Comparison of ENCODE assay signal across 11 mouse cellular contexts in genomic region chr10:75116842-75117457, GRCm38 (mm10). TPM values are rescaled to one million over a fixed set of nuclear protein-coding genes. Genes with fewer than 3 reads are reported as not detected.
DNase-seq lines count a peak whose midpoint lies in the region; ATAC-seq and TF ChIP-seq lines count a peak whose summit lies in the region.
"Had no signal": no experiment of that assay in that cellular context is flagged by ENCODE, and none has a peak within 500 bp of the region (broad histone marks: within the 10 kb centered on the region; RNA-seq: fewer than 3 reads in every experiment).

No protein-coding gene starts in this region.

- H3K9ac ChIP-seq in limb, embryonic 15.5 days, result no peak overlapping the region
- H3K9ac ChIP-seq in midbrain, postnatal 0 days (replicated peaks; ENCODE audit: low read length, poor library complexity, severe bottlenecking), result no peak overlapping the region

- H3K27ac ChIP-seq in heart, embryonic 10.5 days, result 0 out of 2 replicates have a peak overlapping the region, but pooled peaks have one; percentile 39
- peak overlapping the region; percentile 77 for H3K27ac ChIP-seq in limb, embryonic 15.5 days
- H3K27ac ChIP-seq in midbrain, postnatal 0 days (ENCODE audit: low read depth, low read length), result no peak overlapping the region
- H3K27ac ChIP-seq in forebrain, embryonic 10.5 days, result no peak overlapping the region
- H3K27ac ChIP-seq: macrophage had no signal

- no peaks in the 10 kb centered on the region for H3K9me3 ChIP-seq in heart, embryonic 10.5 days
- no peaks in the 10 kb centered on the region for H3K9me3 ChIP-seq in limb, embryonic 15.5 days
- H3K9me3 ChIP-seq in midbrain, postnatal 0 days (ENCODE audit: low read length), result no peaks in the 10 kb centered on the region
- H3K9me3 ChIP-seq in forebrain, embryonic 10.5 days, result no peaks in the 10 kb centered on the region

- no peak for TF ChIP-seq CTCF in midbrain, postnatal 0 days (IDR thresholded peaks at IDR 0.05)

- H3K4me3 ChIP-seq in heart, embryonic 10.5 days, result no peak overlapping the region
- H3K4me3 ChIP-seq in limb, embryonic 15.5 days, result no peak overlapping the region
- no peak overlapping the region for H3K4me3 ChIP-seq in midbrain, postnatal 0 days (ENCODE audit: low read depth, low read length)
- H3K4me3 ChIP-seq in forebrain, embryonic 10.5 days, result no peak overlapping the region

- H3K4me1 ChIP-seq in heart, embryonic 10.5 days, result peaks cover 56% of the 10 kb centered on the region
- peaks cover 71% of the 10 kb centered on the region for H3K4me1 ChIP-seq in limb, embryonic 15.5 days
- H3K4me1 ChIP-seq in midbrain, postnatal 0 days (ENCODE audit: insufficient read depth, low read length), result peaks cover 5% of the 10 kb centered on the region; the same call in 1 of the 2 replicates
- H3K4me1 ChIP-seq in forebrain, embryonic 10.5 days, result peaks cover 36% of the 10 kb centered on the region

- 0 out of 2 replicates have a peak overlapping the region, but pooled peaks have one; percentile 1 for H3K4me2 ChIP-seq in limb, embryonic 15.5 days
- H3K4me2 ChIP-seq in midbrain, postnatal 0 days (ENCODE audit: low read depth, low read length, poor library complexity, severe bottlenecking), result no peak overlapping the region

- no peaks in the 10 kb centered on the region for H3K36me3 ChIP-seq in heart, embryonic 10.5 days
- no peaks in the 10 kb centered on the region for H3K36me3 ChIP-seq in limb, embryonic 15.5 days
- H3K36me3 ChIP-seq in midbrain, postnatal 0 days (ENCODE audit: insufficient read depth, low read length), result no peaks in the 10 kb centered on the region
- peaks cover 8% of the 10 kb centered on the region; the same call in 1 of the 2 replicates for H3K36me3 ChIP-seq in forebrain, embryonic 10.5 days (replicated peaks)

- peaks cover 7% of the 10 kb centered on the region; the same call in 1 of the 2 replicates for H3K27me3 ChIP-seq in heart, embryonic 10.5 days (ENCODE audit: insufficient read depth, poor library complexity, severe bottlenecking)
- no peaks in the 10 kb centered on the region for H3K27me3 ChIP-seq in limb, embryonic 15.5 days
- H3K27me3 ChIP-seq in midbrain, postnatal 0 days (ENCODE audit: insufficient read depth, low read length), result no peaks in the 10 kb centered on the region
- no peaks in the 10 kb centered on the region for H3K27me3 ChIP-seq in forebrain, embryonic 10.5 days (ENCODE audit: poor library complexity, severe bottlenecking)

- ATAC-seq in frontal cortex, adult (ENCODE audit: low TSS enrichment), result peak; percentile 79
- peak; percentile 58 for ATAC-seq in limb, embryonic 15.5 days (ENCODE audit: insufficient number of reproducible peaks, low FRiP score, low TSS enrichment, low read depth)
- ATAC-seq in midbrain, postnatal 0 days (ENCODE audit: low FRiP score), result no peak

- DNase-seq in frontal cortex, postnatal 25 days (ENCODE audit: low spot score in 2 of 2), result no peak
- peak; percentile 58 for DNase-seq in Muller cell, postnatal 12 days (ENCODE audit: inconsistent ontology term)
- no peak for DNase-seq in heart, embryonic 10.5 days (ENCODE audit: low spot score)
- no peak for DNase-seq in midbrain, postnatal 0 days (ENCODE audit: low spot score)
- DNase-seq in left cerebral cortex, postnatal 10 days (ENCODE audit: extremely low spot score in 1 of 2, low spot score in 2 of 2), result no peak
- DNase-seq in forebrain, embryonic 10.5 days (ENCODE audit: extremely low spot score, low spot score), result no peak
- DNase-seq: retina, postnatal 1 day; thymus, postnatal 36 days had no signal

- 64% methylated on average over 7 of the region's 7 CpGs for WGBS in heart, embryonic 10.5 days
- WGBS in limb, embryonic 15.5 days, result 39% methylated on average over 7 of the region's 7 CpGs
- WGBS in midbrain, postnatal 0 days, result 72% methylated on average over 7 of the region's 7 CpGs
- WGBS in forebrain, embryonic 10.5 days, result 88% methylated on average over 7 of the region's 7 CpGs

- intact Hi-C loops in left cerebral cortex, postnatal 10 days (cut with DNase I), result no loop called here

RNA-seq across cellular contexts. Expression of gene Bcr, which starts 56.6 kb away (rescaled TPM):
- polyA plus RNA-seq in heart, embryonic 10.5 days (2016; fragmentation: Nextera tagmentation; extraction: Ambion mirVana), result 26.6 and 41.3 TPM in 2 replicates
- 7.5 and 7.6 TPM in 2 replicates for polyA plus RNA-seq in limb, embryonic 15.5 days (2015; fragmentation: Nextera tagmentation; extraction: Ambion mirVana)
- 59.8 and 63.5 TPM in 2 replicates for total RNA-seq in midbrain, postnatal 0 days (2014; rRNA removed)
- 9.4 and 11.0 TPM in 2 replicates for polyA plus RNA-seq in midbrain, postnatal 0 days (2015; fragmentation: Nextera tagmentation; extraction: Ambion mirVana)
- total RNA-seq in left cerebral cortex, postnatal 10 days (2021), result 10 to 100 TPM; 73.1 to 76.3 TPM
- polyA plus RNA-seq in forebrain, embryonic 10.5 days (2016; fragmentation: Nextera tagmentation; extraction: Ambion mirVana), result 6.2 and 7.3 TPM in 2 replicates

Comparison
In these comparisons a context has a peak if more than half of its experiments do, and no peak if none do; other contexts are left out.
1. H3K27ac ChIP-seq: peak in heart, embryonic 10.5 days (single experiment) and limb, embryonic 15.5 days (single experiment); none in midbrain, postnatal 0 days (single experiment) and forebrain, embryonic 10.5 days (single experiment).